In the genomic region with DNA sequence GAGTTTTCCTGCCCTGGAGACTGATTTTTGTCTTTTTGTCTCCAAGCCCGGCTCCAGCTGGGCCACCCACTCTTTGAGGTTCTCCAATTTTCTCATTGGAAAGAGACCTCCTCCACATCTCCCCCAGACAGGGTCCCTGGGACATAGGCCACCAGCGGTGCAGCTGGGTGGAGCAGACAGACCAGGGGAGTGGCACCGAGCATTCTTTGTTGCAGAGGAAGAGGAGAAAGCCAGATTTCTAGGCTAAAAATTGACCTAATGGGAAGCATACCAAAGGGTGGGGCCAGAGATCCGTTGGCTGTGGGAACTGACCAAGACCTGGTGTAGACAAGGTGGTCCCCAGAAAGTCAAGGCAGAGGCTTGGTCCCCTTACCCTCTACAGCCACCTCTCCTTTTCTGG, we compare ENCODE assay signal across 8 mouse cellular contexts. TPM values are rescaled to one million over a fixed set of nuclear protein-coding genes. Genes with fewer than 3 reads are reported as not detected.
DNase-seq lines count a peak whose midpoint lies in the region; ATAC-seq lines count a peak whose summit lies in the region.

No protein-coding gene starts in this region.

- peak overlapping the region; percentile 67 for H3K9ac ChIP-seq in heart, embryonic 12.5 days
- H3K9ac ChIP-seq in liver, embryonic 12.5 days = peak overlapping the region; percentile 86

- no peaks in the 10 kb centered on the region for H3K9me3 ChIP-seq in heart, embryonic 12.5 days (replicated peaks)
- H3K9me3 ChIP-seq in liver, embryonic 12.5 days (replicated peaks) = no peaks in the 10 kb centered on the region

- 0 out of 2 replicates have a peak, but pooled peaks cover 4% of the 10 kb centered on the region for H3K27me3 ChIP-seq in heart, embryonic 12.5 days (replicated peaks)
- H3K27me3 ChIP-seq in liver, embryonic 12.5 days (replicated peaks) = peaks cover 40% of the 10 kb centered on the region

- H3K27ac ChIP-seq in heart, embryonic 12.5 days (ENCODE audit: poor library complexity, severe bottlenecking) = peak overlapping the region; percentile 85
- peak overlapping the region; percentile 84; the same call in 1 of the 2 replicates for H3K27ac ChIP-seq in liver, embryonic 12.5 days

- H3K4me2 ChIP-seq in heart, embryonic 12.5 days = peak overlapping the region; percentile 83
- peak overlapping the region; percentile 84 for H3K4me2 ChIP-seq in liver, embryonic 12.5 days

- H3K4me1 ChIP-seq in heart, embryonic 12.5 days (replicated peaks) = peaks cover 58% of the 10 kb centered on the region
- H3K4me1 ChIP-seq in liver, embryonic 12.5 days = peaks cover 62% of the 10 kb centered on the region

- peak overlapping the region; percentile 75; the same call in 1 of the 2 replicates for H3K4me3 ChIP-seq in heart, embryonic 12.5 days
- H3K4me3 ChIP-seq in liver, embryonic 12.5 days = peak overlapping the region; percentile 78

- DNase-seq in 416B (ENCODE audit: low read depth) (peak; percentile 44), ES-CJ7 (ENCODE audit: low read depth, low spot score) (peak; percentile 40)
- no peak for DNase-seq in spleen, adult 18-20 months
- DNase-seq in cerebellum, adult 11-12 months = no peak
- no peak for DNase-seq in layer of hippocampus, adult 9-11 months

- H3K36me3 ChIP-seq in heart, embryonic 12.5 days = peaks cover 23% of the 10 kb centered on the region
- peaks cover 29% of the 10 kb centered on the region for H3K36me3 ChIP-seq in liver, embryonic 12.5 days

- no peak for ATAC-seq in heart, embryonic 12.5 days (ENCODE audit: insufficient number of reproducible peaks, low FRiP score)
- no peak for ATAC-seq in liver, embryonic 12.5 days
- no peak for ATAC-seq in megakaryocyte progenitor cell, adult 5-6 weeks (replicated peaks; ENCODE audit: poor library complexity)

- WGBS in heart, embryonic 12.5 days = 20% methylated on average over 4 of the region's 4 CpGs
- WGBS in liver, embryonic 12.5 days (ENCODE audit: insufficient replicate concordance) = 18% methylated on average over 4 of the region's 4 CpGs

RNA-seq across cellular contexts. Expression of gene Adamts4, which starts 2.3 kb away (rescaled TPM):
- polyA plus RNA-seq in heart, embryonic 12.5 days (2016; fragmentation: Nextera tagmentation; extraction: Ambion mirVana) = 2.2 and 3.1 TPM in 2 replicates
- polyA plus RNA-seq in liver, embryonic 12.5 days (2016; fragmentation: Nextera tagmentation; extraction: Ambion mirVana) = 0.61 and 0.72 TPM in 2 replicates
- total RNA-seq in megakaryocyte progenitor cell, adult 5-6 weeks (2015) = not detected in 2 replicates
- total RNA-seq in megakaryocyte progenitor cell, adult 5-6 weeks (2017) = not detected in 2 replicates

RNA-seq across cellular contexts. Expression of gene Ndufs2, which starts 3.3 kb away (rescaled TPM):
- polyA plus RNA-seq in heart, embryonic 12.5 days (2016; fragmentation: Nextera tagmentation; extraction: Ambion mirVana) = 443 and 471 TPM in 2 replicates
- polyA plus RNA-seq in liver, embryonic 12.5 days (2016; fragmentation: Nextera tagmentation; extraction: Ambion mirVana) = 160 and 167 TPM in 2 replicates
- total RNA-seq in megakaryocyte progenitor cell, adult 5-6 weeks (2015) = 255 and 280 TPM in 2 replicates
- 323 and 395 TPM in 2 replicates for total RNA-seq in megakaryocyte progenitor cell, adult 5-6 weeks (2017)

RNA-seq across cellular contexts. Expression of gene Fcer1g, which starts 13.8 kb away (rescaled TPM):
- polyA plus RNA-seq in heart, embryonic 12.5 days (2016; fragmentation: Nextera tagmentation; extraction: Ambion mirVana) = 15.3 and 16.4 TPM in 2 replicates
- 55.8 and 60.7 TPM in 2 replicates for polyA plus RNA-seq in liver, embryonic 12.5 days (2016; fragmentation: Nextera tagmentation; extraction: Ambion mirVana)
- 293 and 379 TPM in 2 replicates for total RNA-seq in megakaryocyte progenitor cell, adult 5-6 weeks (2015)
- total RNA-seq in megakaryocyte progenitor cell, adult 5-6 weeks (2017) = 101 and 178 TPM in 2 replicates

RNA-seq across cellular contexts. Expression of gene B4galt3, which starts 22.2 kb away (rescaled TPM):
- polyA plus RNA-seq in heart, embryonic 12.5 days (2016; fragmentation: Nextera tagmentation; extraction: Ambion mirVana) = 49.5 and 56.1 TPM in 2 replicates
- polyA plus RNA-seq in liver, embryonic 12.5 days (2016; fragmentation: Nextera tagmentation; extraction: Ambion mirVana) = 29.9 and 35.8 TPM in 2 replicates
- total RNA-seq in megakaryocyte progenitor cell, adult 5-6 weeks (2015) = 14.7 and 16.1 TPM in 2 replicates
- 18.0 and 22.6 TPM in 2 replicates for total RNA-seq in megakaryocyte progenitor cell, adult 5-6 weeks (2017)

RNA-seq across cellular contexts. Expression of gene Apoa2, which starts 23.1 kb away (rescaled TPM):
- 10.7 and 46.5 TPM in 2 replicates for polyA plus RNA-seq in heart, embryonic 12.5 days (2016; fragmentation: Nextera tagmentation; extraction: Ambion mirVana)
- polyA plus RNA-seq in liver, embryonic 12.5 days (2016; fragmentation: Nextera tagmentation; extraction: Ambion mirVana) = 2,516 and 2,642 TPM in 2 replicates
- 0.94 and 2.3 TPM in 2 replicates for total RNA-seq in megakaryocyte progenitor cell, adult 5-6 weeks (2015)
- not detected in 2 replicates for total RNA-seq in megakaryocyte progenitor cell, adult 5-6 weeks (2017)

Comparison
In these comparisons a context has a peak if more than half of its experiments do, and no peak if none do; other contexts are left out.
1. DNase-seq: peak in 416B (single experiment) and ES-CJ7 (single experiment); none in spleen, adult 18-20 months (0 of 2), cerebellum, adult 11-12 months (single experiment) and layer of hippocampus, adult 9-11 months (single experiment).